Mouse (Mus musculus): ENCODE results near the gene Cpsf4l.

The Cpsf4l gene

GRCm38 (mm10) chr11:113699643-113700042, 10.2 kb downstream of the Cpsf4l start:
- DNase-seq (ENCODE audit: low spot score in 2 of 2): no peak

GRCm38 (mm10) chr11:113698013-113698545, 11.7 kb downstream of the Cpsf4l start:
- DNase-seq (ENCODE audit: low spot score in 2 of 2): no peak

DNA sequence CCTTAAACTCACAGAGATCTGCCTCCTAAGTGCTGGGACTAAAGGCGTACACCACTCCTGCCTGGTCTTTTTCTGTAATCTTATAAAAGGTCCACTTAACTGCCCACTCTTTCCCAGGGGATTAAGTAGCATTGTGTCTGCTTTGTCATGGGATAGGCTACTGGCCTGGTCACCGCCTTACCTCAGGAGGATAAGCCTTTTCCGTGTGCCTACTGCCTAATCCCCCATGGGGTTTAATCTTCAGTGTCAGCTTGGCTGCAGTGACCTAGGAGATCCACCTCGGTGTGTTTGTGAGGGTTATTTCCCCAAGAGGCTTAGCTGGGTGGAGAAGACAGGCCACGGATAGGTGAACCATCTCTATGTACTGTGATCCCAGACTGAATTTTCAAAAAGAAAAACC, 12.2 kb downstream of the Cpsf4l start:
- DNase-seq (ENCODE audit: low spot score in 2 of 2): no peak

DNA sequence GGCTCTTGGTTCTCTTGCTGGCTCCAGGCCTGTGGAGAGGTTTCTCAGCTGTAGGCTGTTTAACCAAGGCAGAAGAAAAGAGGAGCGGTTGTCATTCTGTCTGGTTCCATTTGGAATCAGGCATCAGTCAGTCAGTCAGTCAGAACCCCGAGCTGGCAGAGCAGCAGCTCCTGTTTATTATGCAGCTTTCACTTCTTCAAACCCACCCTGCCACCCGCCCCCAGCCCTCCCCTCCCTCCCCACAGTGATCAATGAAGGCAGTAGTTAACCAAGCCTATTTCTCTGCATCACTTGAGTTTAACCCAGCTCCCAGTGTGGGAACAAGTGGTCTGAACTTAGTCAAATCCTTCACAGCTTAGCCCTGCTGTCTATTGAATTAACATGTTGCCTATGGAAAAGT, 18.0 kb downstream of the Cpsf4l start:
- DNase-seq (ENCODE audit: low spot score in 2 of 2): no peak

- no peak for DNase-seq (ENCODE audit: low spot score in 2 of 2)
Measured at GRCm38 (mm10) chr11:113691318-113691717, 18.5 kb downstream of the Cpsf4l start.

GRCm38 (mm10) chr11:113690506-113690905, 19.3 kb downstream of the Cpsf4l start:
- no peak for DNase-seq (ENCODE audit: low spot score in 2 of 2)

- DNase-seq (ENCODE audit: low spot score in 2 of 2): no peak
Measured at GRCm38 (mm10) chr11:113687031-113687430, 22.8 kb downstream of the Cpsf4l start.

DNA sequence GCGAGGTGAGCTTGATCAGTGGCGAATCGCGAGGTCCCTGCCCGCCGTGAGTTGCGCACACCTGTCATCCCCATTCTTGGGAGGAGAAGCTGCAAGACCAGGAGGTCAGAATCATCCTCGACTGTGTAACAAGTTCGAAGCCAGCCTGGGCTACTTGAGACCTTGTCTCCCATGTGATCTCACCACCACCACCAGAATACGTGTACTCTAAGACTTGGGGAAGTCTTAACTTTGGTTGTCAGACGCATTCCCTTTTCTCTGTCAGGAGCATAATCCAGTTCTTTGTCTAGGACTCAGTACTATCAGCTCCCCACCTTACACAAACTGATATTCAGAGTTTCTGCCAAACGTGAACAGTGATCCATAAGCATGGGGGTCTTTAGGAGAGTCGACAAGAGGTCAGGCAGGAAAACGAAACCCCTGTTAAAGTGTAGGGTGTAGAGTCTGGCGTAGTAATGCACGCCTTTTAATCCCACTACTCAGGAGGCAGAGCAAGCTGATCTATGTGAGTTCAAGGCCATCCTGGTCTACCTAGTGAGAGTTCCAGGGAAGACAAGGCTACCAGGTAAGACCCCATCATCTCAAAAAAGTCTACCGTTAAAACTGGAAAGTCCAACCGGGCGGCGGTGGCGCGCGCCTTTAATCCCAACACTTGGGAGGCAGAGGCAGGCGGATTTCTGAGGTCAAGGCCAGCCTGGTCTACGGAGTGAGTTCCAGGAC, 24.9 kb downstream of the Cpsf4l start:
- DNase-seq (ENCODE audit: low spot score in 2 of 2): no peak

- DNase-seq (ENCODE audit: low spot score in 2 of 2): peak; percentile 93 to 96
Measured at GRCm38 (mm10) chr11:113683957-113684706, 25.7 kb downstream of the Cpsf4l start, which contains the start of the genes Fam104a and D11Wsu47e. Fam104a (minus strand) TSS chr11:113684155. D11Wsu47e (plus strand) TSS chr11:113684412.

DNA sequence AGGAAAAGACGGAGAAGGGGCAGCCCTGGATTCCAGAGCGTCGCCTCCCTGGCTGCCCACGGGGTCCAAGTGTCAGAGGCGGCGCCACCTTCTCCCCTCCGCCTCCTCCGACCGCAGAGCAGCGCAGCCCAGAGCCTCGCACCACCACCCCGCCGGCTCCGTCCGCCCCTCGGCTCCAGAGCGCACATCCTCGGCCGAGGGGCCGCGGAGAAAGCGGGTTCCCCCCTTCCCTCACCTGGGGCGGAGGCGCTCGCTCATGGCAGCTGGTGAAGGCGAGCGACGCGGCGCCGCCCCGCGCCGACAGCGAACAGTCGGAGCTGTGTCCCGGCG, 26.2 kb downstream of the Cpsf4l start:
- no peak for DNase-seq (ENCODE audit: low spot score in 2 of 2)

DNA sequence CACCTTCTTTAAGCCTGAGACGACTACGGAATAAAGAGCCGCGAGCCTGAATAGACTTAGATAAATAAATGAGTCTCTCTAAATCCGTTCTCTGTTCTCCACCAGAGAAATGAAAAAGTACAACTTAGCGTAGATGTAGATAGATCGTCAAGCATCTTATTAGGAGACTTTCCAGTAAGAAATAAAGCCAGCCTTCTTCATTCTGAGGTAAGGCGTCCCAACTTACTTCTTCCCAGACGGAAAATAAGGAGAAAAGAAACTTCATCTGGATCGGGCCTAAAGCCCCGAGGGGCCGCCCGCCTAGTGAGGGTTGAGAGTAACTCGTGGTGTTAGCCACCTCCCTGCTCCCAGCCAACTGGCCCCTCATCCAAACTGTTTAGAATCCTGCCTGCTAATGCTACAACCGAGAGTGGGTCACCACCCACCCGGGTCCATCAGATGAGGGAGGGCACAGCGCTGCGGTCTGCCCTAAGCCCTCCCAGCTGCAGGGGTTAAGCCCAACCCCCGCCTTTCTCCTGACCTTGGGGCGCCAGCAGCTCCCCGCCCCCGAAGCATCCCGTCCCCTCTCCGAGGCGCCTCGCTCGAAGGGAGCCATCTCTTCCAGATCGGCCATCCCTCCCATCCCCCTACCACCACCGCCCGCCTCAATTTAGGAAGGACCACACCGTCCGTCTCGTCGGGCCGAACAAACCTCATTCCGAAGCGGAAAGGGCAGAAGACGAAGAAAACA, 26.8 kb downstream of the Cpsf4l start:
- no peak for DNase-seq (ENCODE audit: low spot score in 2 of 2)

- no peak for DNase-seq (ENCODE audit: low spot score in 2 of 2)
Measured at GRCm38 (mm10) chr11:113681979-113682378, 27.8 kb downstream of the Cpsf4l start.

GRCm38 (mm10) chr11:113680954-113681353, 28.9 kb downstream of the Cpsf4l start:
- DNase-seq (ENCODE audit: low spot score in 2 of 2): no peak

- no peak for DNase-seq (ENCODE audit: low spot score in 2 of 2)
Measured at GRCm38 (mm10) chr11:113678373-113678772, 31.4 kb downstream of the Cpsf4l start.

DNA sequence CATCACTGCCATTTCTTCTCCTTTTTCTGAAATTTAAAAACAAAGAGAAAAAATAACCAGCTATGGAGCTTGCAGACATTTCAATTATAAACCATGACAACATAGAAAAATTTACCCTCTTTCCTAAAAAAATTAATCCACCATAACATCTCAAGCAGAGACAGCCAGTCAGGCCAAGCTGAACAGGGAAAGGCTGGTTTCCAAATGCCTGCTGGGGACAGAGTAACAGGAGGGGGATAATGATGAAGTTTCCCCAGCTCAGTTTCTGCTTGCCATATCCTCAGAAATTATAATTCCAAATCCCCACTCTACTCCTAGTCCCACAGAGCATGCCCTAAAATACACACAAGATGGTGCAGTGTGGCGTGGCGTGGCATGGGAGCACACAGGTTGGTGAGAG, 32.4 kb downstream of the Cpsf4l start:
- no peak for DNase-seq (ENCODE audit: low spot score in 2 of 2)

DNA sequence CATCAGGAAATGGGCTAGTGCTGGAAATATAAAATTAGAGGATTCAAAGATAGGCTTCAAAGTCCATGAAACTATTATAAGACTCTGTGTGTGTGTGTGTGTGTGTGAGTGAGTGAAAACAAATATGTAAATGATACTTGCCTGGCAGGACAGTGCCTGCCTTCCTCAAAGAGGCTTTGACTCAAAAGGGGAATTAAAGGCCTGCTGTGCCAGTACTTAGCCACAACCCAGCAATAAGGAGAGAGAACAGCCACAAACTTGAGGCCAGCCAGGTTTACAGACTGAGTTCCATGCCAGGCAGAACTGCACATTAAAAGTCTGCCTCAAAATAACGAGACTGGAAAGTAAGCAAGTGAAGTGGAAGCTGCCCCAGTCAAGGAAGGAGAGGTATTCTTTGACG, 33.0 kb downstream of the Cpsf4l start:
- DNase-seq (ENCODE audit: low spot score in 2 of 2): no peak

GRCm38 (mm10) chr11:113674595-113674994, 35.2 kb downstream of the Cpsf4l start:
- DNase-seq (ENCODE audit: low spot score in 2 of 2): no peak

DNA sequence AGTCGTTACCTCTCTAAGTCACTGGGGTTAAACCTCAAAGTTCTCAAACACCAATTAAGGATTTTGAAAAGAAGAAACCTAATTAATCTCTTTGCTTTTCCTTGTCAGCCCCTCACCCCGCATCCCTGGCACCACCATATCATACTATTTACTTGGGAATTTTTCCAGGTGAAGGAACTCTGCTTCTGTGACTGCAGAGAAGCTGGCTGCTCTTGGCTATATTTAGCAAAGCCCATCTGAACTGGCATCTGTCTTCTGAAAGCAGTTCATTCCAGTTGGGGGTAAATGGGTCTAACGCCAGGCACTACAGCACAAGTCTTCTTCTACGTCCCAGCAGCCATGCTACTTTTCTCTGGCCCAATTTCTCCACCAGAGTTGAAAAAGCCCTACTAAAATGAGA, 36.2 kb downstream of the Cpsf4l start:
- DNase-seq (ENCODE audit: low spot score in 2 of 2): no peak

DNA sequence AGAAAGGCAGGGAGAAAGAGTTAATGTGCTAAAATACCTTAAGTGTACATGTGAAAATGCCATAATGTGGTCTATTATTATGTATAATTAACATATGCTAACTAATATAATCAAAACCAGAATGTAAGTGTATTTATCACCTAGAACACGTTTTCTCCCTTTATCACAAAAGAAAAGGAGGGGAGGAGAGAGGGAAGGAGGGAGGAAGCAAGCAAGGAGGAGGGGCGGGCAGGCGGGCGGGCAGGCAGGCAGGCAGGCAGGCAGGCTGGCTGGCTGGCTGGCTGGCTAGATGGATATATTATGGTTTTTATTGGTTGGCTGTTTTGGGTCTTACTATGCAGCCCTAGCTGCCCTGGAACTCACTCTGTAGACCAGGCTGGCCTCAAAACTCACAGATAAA, 40.1 kb downstream of the Cpsf4l start:
- no peak for DNase-seq (ENCODE audit: low spot score in 2 of 2)

DNA sequence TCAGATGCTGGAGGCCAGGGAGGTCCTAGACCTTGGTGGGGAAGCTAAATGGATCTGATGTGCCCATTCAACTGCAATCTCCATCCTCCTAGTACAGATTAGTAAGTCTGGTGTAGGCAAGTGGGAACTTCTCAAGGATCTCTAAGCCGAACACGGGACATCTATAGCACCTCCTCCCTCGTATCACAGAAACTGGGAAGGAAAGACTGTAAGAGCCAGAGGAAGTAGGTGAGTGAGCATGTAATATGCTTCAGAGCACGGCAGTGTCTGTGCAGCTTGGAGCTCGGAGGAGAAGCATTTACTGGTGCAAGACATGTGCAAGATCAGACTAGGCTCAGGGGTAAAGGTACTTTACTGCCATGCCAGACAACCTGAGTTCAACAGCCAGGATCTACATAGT, 41.0 kb downstream of the Cpsf4l start:
- DNase-seq (ENCODE audit: low spot score in 2 of 2): no peak

DNA sequence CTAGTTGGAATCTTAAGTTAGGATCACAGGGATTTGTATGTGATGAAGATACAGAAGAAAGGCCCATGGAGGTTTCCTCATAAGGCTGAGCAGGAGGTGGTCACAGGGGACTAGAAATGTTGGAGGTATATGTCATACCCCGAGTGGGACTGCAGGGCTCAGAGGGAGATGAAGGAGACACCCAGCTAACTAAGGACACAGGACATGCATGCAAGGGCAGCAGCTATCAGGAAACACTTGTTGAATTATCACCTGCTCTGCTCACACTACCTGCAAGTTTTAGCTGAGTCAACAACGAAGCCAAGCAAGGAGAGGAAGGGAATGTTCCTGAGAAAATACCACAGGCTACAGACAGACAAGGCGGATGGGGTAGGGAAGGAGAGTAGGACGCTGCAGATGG, 42.1 kb downstream of the Cpsf4l start:
- no peak for DNase-seq (ENCODE audit: low spot score in 2 of 2)

DNA sequence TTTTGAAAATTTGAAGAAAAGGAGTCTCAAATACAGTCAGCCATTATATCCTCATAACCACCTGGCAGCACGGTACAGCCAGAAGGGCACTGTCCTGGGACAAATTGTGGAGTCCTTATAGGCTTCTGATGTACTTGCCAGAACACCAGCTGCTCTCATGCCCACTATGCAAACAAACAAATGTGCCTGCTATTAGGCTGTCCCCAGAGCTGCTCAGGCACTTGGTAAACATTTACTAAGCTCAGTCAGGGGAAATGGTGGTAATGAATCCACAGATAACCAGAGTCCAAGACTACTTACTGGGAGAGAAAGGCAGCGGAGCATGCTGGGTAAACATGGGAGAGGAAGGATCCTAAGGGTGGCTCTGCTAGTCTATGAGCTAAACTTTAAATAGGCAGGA, 42.7 kb downstream of the Cpsf4l start:
- no peak for DNase-seq (ENCODE audit: low spot score in 2 of 2)
